22 mouse cellular contexts compared by ENCODE assay signal in genomic region chr14:24227015-24227414, GRCm38 (mm10).
"Had no signal": no experiment of that assay in that cellular context is flagged by ENCODE, and none has a peak within 500 bp of the region (broad histone marks: within the 10 kb centered on the region; RNA-seq: fewer than 3 reads in every experiment).

No protein-coding gene starts in this region.

- DNase-seq: gastrocnemius, postnatal 36 days; heart, adult 11 months; heart, adult 2 months; heart, postnatal 14 days; heart, postnatal 36 days; kidney, adult 11 months; kidney, adult 2 months; kidney, adult 9 months; kidney, postnatal 14 days; kidney, postnatal 36 days; left cerebral cortex, postnatal 4 days; liver, embryonic 13.5 days had no signal

- H3K9me3 ChIP-seq: heart, embryonic 13.5 days; heart, embryonic 15.5 days; hindbrain, embryonic 13.5 days; hindbrain, embryonic 15.5 days; kidney, embryonic 15.5 days; limb, embryonic 13.5 days; limb, embryonic 15.5 days; liver, embryonic 13.5 days had no signal

- H3K4me3 ChIP-seq: heart, adult 2 months; heart, embryonic 13.5 days; heart, embryonic 15.5 days; hindbrain, embryonic 13.5 days; hindbrain, embryonic 15.5 days; kidney, embryonic 15.5 days; limb, embryonic 13.5 days; limb, embryonic 15.5 days; liver, embryonic 13.5 days had no signal

- H3K4me2 ChIP-seq: heart, embryonic 11.5 days; heart, embryonic 13.5 days; heart, embryonic 15.5 days; hindbrain, embryonic 13.5 days; hindbrain, embryonic 15.5 days; kidney, embryonic 15.5 days; limb, embryonic 13.5 days; limb, embryonic 15.5 days; liver, embryonic 13.5 days had no signal

- H3K4me1 ChIP-seq: hindbrain, embryonic 15.5 days had no signal

- H3K9ac ChIP-seq: heart, embryonic 13.5 days; heart, embryonic 15.5 days; hindbrain, embryonic 13.5 days; hindbrain, embryonic 15.5 days; kidney, embryonic 15.5 days; limb, embryonic 13.5 days; limb, embryonic 15.5 days; liver, embryonic 13.5 days had no signal

- H3K36me3 ChIP-seq: heart, embryonic 13.5 days; heart, embryonic 15.5 days; hindbrain, embryonic 13.5 days; hindbrain, embryonic 15.5 days; limb, embryonic 15.5 days; liver, embryonic 13.5 days had no signal

- ATAC-seq: intestine, embryonic 16.5 days had no signal

- H3K27me3 ChIP-seq: heart, embryonic 13.5 days; heart, embryonic 15.5 days; hindbrain, embryonic 13.5 days; hindbrain, embryonic 15.5 days; kidney, embryonic 15.5 days; limb, embryonic 13.5 days; limb, embryonic 15.5 days had no signal

- H3K27ac ChIP-seq: heart, adult 2 months; heart, embryonic 13.5 days; heart, embryonic 15.5 days; hindbrain, embryonic 13.5 days; hindbrain, embryonic 15.5 days; kidney, embryonic 15.5 days; kidney, postnatal 0 days; limb, embryonic 13.5 days; limb, embryonic 15.5 days; liver, embryonic 13.5 days had no signal
